Mouse (Mus musculus) lung, postnatal 0 days (tissue): ENCODE measurements around the gene Slc6a17.

ENCODE experiments used
- CTCF ChIP-seq: IDR thresholded peaks from 2 replicates; pipeline ENCODE4 v1.5.1; 2016; ENCODE audit warnings: antibody characterized with exemption, mild to moderate bottlenecking
- EP300 ChIP-seq: IDR thresholded peaks from 2 replicates; pipeline ENCODE4 v1.6.1; 2016; ENCODE audit warnings: antibody characterized with exemption, mild to moderate bottlenecking, control low read depth

- TF ChIP-seq EP300 (no peak), CTCF (no peak)
Observed at GRCm38 (mm10) chr3:107543158-107544080, 25.6 kb upstream of the Slc6a17 start.
